Mouse (Mus musculus): ENCODE measurements at regions not wholly inside any gene's neighbourhood (a gene's known extent, or its start where the extent isn't known, plus 50 kb on each side); places are given as distances from the start of the nearest gene placed in this dataset.
A peak's percentile ranks its signal among the peaks of the same experiment; 100 is the strongest.

DNA sequence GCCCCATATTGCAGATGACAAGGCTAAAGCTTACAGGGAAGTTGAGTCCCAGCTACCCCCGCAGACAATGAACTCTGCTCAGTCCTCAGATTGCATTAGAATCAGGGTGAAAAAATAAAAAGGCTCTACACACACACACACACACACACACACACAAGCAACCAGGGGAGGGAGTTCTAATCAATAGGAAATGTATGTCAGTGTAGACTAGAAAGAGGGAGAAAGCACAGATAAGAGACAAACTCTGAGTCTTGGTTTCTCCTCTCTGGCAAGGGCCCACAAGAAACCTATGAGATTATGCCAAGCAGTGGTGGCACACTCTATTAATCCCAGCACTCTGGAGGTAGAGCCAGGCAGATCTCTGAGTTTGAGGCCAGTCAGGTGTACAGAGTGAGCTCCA lies 135.8 kb downstream of the Rybp start:
- Histone ChIP-seq H3K27ac (no peak overlapping the region), H3K4me1 (peaks cover 21% of the 10 kb centered on the region), H3K36me3 (no peaks in the 10 kb centered on the region), H3K4me3 (no peak overlapping the region), H3K27me3 (ENCODE audit: insufficient read depth, poor library complexity, severe bottlenecking) (peaks cover 43% of the 10 kb centered on the region), H3K9me3 (no peaks in the 10 kb centered on the region)
- WGBS: 81% methylated on average over 1 of the region's 1 CpGs
- no peak for DNase-seq (ENCODE audit: low spot score)

GRCm38 (mm10) chr6:100150703-100151208 lies 136.5 kb downstream of the Rybp start:
- H3K9me3 ChIP-seq: no peaks in the 10 kb centered on the region
- no peak overlapping the region for H3K27ac ChIP-seq
- no peaks in the 10 kb centered on the region for H3K36me3 ChIP-seq
- no peak for DNase-seq (ENCODE audit: low spot score)
- peaks cover 21% of the 10 kb centered on the region for H3K4me1 ChIP-seq
- peaks cover 46% of the 10 kb centered on the region for H3K27me3 ChIP-seq (ENCODE audit: insufficient read depth, poor library complexity, severe bottlenecking)
- H3K4me3 ChIP-seq: no peak overlapping the region
- 51% methylated on average over 6 of the region's 6 CpGs for WGBS

GRCm38 (mm10) chr6:100149458-100149852 lies 137.8 kb downstream of the Rybp start:
- Histone ChIP-seq H3K27ac (no peak overlapping the region), H3K4me1 (peaks cover 21% of the 10 kb centered on the region), H3K36me3 (no peaks in the 10 kb centered on the region), H3K27me3 (ENCODE audit: insufficient read depth, poor library complexity, severe bottlenecking) (peaks cover 59% of the 10 kb centered on the region), H3K4me3 (no peak overlapping the region), H3K9me3 (no peaks in the 10 kb centered on the region)
- DNase-seq (ENCODE audit: low spot score): no peak
- 85% methylated on average over 5 of the region's 5 CpGs for whole genome bisulfite sequencing

GRCm38 (mm10) chr6:100148751-100149457 lies 138.4 kb downstream of the Rybp start:
- Histone ChIP-seq H3K4me1 (peaks cover 26% of the 10 kb centered on the region), H3K9me3 (no peaks in the 10 kb centered on the region), H3K4me3 (no peak overlapping the region), H3K27me3 (ENCODE audit: insufficient read depth, poor library complexity, severe bottlenecking) (peaks cover 61% of the 10 kb centered on the region), H3K27ac (no peak overlapping the region), H3K36me3 (no peaks in the 10 kb centered on the region)
- 71% methylated on average over 4 of the region's 4 CpGs for WGBS
- no peak for DNase-seq (ENCODE audit: low spot score)

GRCm38 (mm10) chr6:100146360-100146935 lies 140.8 kb downstream of the Rybp start:
- Histone ChIP-seq H3K27me3 (ENCODE audit: insufficient read depth, poor library complexity, severe bottlenecking) (peaks cover 72% of the 10 kb centered on the region), H3K36me3 (no peaks in the 10 kb centered on the region), H3K4me1 (peaks cover 33% of the 10 kb centered on the region), H3K4me3 (no peak overlapping the region), H3K27ac (no peak overlapping the region), H3K9me3 (no peaks in the 10 kb centered on the region)
- WGBS: 55% methylated on average over 5 of the region's 5 CpGs
- no peak for DNase-seq (ENCODE audit: low spot score)

- Histone ChIP-seq H3K4me3 (no peak overlapping the region), H3K9me3 (no peaks in the 10 kb centered on the region), H3K4me1 (peaks cover 33% of the 10 kb centered on the region), H3K27me3 (ENCODE audit: insufficient read depth, poor library complexity, severe bottlenecking) (peaks cover 69% of the 10 kb centered on the region), H3K27ac (no peak overlapping the region), H3K36me3 (no peaks in the 10 kb centered on the region)
- 75% methylated on average over 2 of the region's 2 CpGs for WGBS
- DNase-seq (ENCODE audit: low spot score): no peak
These were observed 141.4 kb downstream of the Rybp start for GRCm38 (mm10) chr6:100145869-100146268.

DNA sequence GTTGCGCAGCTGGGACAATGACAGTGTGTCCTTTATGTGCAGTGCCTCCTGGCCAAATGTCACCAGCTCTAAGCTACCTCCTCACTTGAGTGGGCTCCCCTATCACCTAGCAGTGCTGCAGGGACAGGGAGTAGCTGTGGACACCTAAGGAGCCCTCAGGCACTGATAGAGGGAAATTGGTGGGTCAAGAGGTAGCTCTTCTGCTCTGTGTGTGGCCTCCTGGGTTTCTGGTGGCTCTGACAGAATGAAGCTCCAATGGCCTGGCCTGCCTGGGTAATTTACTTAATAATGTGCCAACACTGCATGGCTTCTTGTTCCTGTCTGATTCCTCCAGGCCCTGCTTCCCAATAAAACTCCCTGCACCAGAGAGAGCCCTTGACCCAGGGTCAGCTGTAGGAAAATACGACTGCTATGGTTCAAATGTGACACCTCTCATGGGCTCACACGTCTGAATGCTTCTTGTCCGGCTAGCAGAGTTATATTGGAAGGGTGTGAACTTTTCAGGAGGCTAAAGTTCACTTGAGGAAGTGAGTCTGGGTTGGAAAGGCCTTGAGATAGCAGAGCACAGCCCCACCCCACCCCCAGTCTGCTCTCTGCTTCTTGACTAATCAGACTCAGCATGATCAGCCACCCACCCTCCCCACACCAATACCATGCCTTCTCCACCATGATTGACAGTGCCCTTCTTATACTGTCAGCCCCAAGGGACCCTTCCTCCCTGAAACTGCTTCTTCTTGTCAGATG lies 142.6 kb downstream of the Rybp start:
- peaks cover 36% of the 10 kb centered on the region for H3K4me1 ChIP-seq
- no peaks in the 10 kb centered on the region for H3K9me3 ChIP-seq
- 40% methylated on average over 4 of the region's 4 CpGs for WGBS
- H3K27me3 ChIP-seq (ENCODE audit: insufficient read depth, poor library complexity, severe bottlenecking): peaks cover 68% of the 10 kb centered on the region
- no peak for DNase-seq (ENCODE audit: low spot score)
- H3K27ac ChIP-seq: peak overlapping the region; percentile 79; the same call in 1 of the 2 replicates
- H3K36me3 ChIP-seq: no peaks in the 10 kb centered on the region
- no peak overlapping the region for H3K4me3 ChIP-seq

GRCm38 (mm10) chr6:100143586-100144301 lies 143.5 kb downstream of the Rybp start:
- no peaks in the 10 kb centered on the region for H3K36me3 ChIP-seq
- H3K27me3 ChIP-seq (ENCODE audit: insufficient read depth, poor library complexity, severe bottlenecking): peaks cover 73% of the 10 kb centered on the region
- no peaks in the 10 kb centered on the region for H3K9me3 ChIP-seq
- 4% methylated on average over 16 of the region's 16 CpGs for WGBS
- H3K27ac ChIP-seq: peak overlapping the region; percentile 79
- peak overlapping the region; percentile 30 for H3K4me3 ChIP-seq
- peaks cover 36% of the 10 kb centered on the region for H3K4me1 ChIP-seq
- DNase-seq (ENCODE audit: low spot score): no peak

DNA sequence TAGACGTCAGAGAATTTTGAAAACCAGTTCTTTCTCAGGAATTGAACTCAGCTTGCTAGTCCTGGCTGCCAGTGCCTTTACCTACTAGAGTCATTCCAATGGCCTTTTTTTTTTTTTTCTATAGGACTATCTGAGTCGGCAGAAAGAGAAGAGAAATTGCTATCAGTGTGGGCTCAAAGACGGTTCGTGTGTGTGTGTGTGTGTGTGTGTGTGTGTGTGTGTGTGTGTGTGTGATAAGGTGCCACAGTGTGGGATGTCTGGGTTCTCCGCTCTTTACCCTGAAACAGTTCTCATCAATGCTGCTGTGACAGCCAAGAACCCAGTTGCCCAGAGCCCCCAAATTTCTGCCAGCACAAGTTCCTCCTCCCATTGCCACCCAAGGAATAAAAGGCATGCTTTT lies 146.1 kb downstream of the Rybp start:
- H3K27me3 ChIP-seq (ENCODE audit: insufficient read depth, poor library complexity, severe bottlenecking): peaks cover 73% of the 10 kb centered on the region
- no peaks in the 10 kb centered on the region for H3K36me3 ChIP-seq
- WGBS: 58% methylated on average over 5 of the region's 5 CpGs
- H3K4me3 ChIP-seq: no peak overlapping the region
- peaks cover 26% of the 10 kb centered on the region for H3K4me1 ChIP-seq
- no peak for DNase-seq (ENCODE audit: low spot score)
- no peak overlapping the region for H3K27ac ChIP-seq
- H3K9me3 ChIP-seq: no peaks in the 10 kb centered on the region

- H3K36me3 ChIP-seq: no peaks in the 10 kb centered on the region
- no peak overlapping the region for H3K4me3 ChIP-seq
- peaks cover 73% of the 10 kb centered on the region for H3K27me3 ChIP-seq (ENCODE audit: insufficient read depth, poor library complexity, severe bottlenecking)
- H3K4me1 ChIP-seq: peaks cover 22% of the 10 kb centered on the region
- H3K27ac ChIP-seq: no peak overlapping the region
- no peak for DNase-seq (ENCODE audit: low spot score)
- H3K9me3 ChIP-seq: no peaks in the 10 kb centered on the region
- 45% methylated on average over 6 of the region's 6 CpGs for WGBS
These were observed 146.6 kb downstream of the Rybp start for GRCm38 (mm10) chr6:100140581-100141114.

GRCm38 (mm10) chr6:100139809-100140208 lies 147.5 kb downstream of the Rybp start:
- no peak overlapping the region for H3K27ac ChIP-seq
- no peak overlapping the region for H3K4me3 ChIP-seq
- no peaks in the 10 kb centered on the region for H3K9me3 ChIP-seq
- H3K27me3 ChIP-seq (ENCODE audit: insufficient read depth, poor library complexity, severe bottlenecking): peaks cover 73% of the 10 kb centered on the region
- WGBS: 65% methylated on average over 6 of the region's 6 CpGs
- peaks cover 18% of the 10 kb centered on the region for H3K4me1 ChIP-seq
- DNase-seq (ENCODE audit: low spot score): no peak
- no peaks in the 10 kb centered on the region for H3K36me3 ChIP-seq

GRCm38 (mm10) chr6:100138659-100139058 lies 148.6 kb downstream of the Rybp start:
- no peaks in the 10 kb centered on the region for H3K36me3 ChIP-seq

More at GRCm38 (mm10) chr6:100138659-100139058, 148.6 kb downstream of the Rybp start:
- DNase-seq (ENCODE audit: low spot score): no peak
- Histone ChIP-seq H3K9me3 (no peaks in the 10 kb centered on the region), H3K4me3 (no peak overlapping the region), H3K4me1 (peaks cover 8% of the 10 kb centered on the region), H3K27ac (no peak overlapping the region), H3K27me3 (ENCODE audit: insufficient read depth, poor library complexity, severe bottlenecking) (peaks cover 68% of the 10 kb centered on the region)
- WGBS: 79% methylated on average over 2 of the region's 2 CpGs

Measured in heart, embryonic 10.5 days (tissue).